Mouse (Mus musculus) right cerebral cortex, postnatal 14 days (tissue): ENCODE results near the gene Aldh16a1.
A peak's percentile ranks its signal among the peaks of the same experiment; 100 is the strongest.
"Not testable (repeated sequence)": the region's sequence is repeated elsewhere in the genome, so short reads cannot be mapped to it uniquely, and the experiment has no call there.

Source experiments
- DNase-seq: peaks from one replicate; pipeline ENCODE4 v3.0.0; 2022

Gene Aldh16a1

GRCm38 (mm10) chr7:45178550-45178949, 24.2 kb upstream of the Aldh16a1 start:
- DNase-seq = no peak

DNA sequence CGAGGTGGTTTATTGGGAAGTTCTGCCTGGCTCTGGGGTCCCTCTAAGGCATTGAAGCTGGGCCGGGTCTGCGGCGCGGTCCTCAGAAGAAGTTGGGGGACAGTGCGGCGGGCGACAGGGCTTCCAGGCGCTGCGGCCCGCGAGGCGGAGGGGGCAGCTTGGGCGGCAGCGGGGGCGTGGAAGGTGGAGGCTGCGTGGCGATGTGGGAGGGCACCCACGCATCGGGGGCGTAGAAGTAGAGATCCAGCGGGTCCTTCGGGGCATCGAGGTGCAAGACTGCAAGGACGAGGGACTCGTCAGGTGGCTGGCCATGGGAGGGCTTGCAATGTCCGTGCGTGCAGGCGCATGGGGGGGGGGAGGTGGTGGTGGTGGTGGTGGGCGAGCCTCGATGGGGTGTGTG, 22.0 kb upstream of the Aldh16a1 start:
- DNase-seq = peak; percentile 54

- DNase-seq = no peak
Observed at GRCm38 (mm10) chr7:45175929-45176328, 21.5 kb upstream of the Aldh16a1 start.

DNA sequence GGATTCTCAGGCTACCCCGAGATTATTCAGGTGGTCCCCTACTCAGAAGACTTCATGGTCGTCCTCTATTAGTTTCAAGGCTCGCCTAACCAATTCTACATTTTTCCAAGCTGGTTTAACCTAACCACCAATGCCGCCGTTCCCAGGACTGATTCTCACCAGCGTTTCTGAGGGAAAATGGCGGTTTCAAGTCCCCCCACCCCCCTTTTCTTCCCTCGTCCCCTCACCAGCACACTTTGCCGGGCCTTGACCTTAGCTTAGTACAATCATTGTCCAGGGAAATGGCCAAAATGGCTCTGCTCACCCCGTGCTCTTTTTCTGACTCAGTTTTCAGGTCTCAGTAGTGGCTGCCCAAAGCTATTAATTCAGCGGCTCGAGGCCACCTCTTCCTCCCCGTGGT, 21.0 kb upstream of the Aldh16a1 start:
- DNase-seq = no peak

- DNase-seq = no peak
Observed at GRCm38 (mm10) chr7:45174567-45175280, 20.3 kb upstream of the Aldh16a1 start.

GRCm38 (mm10) chr7:45173772-45174171, 19.4 kb upstream of the Aldh16a1 start:
- not testable (repeated sequence) for DNase-seq

GRCm38 (mm10) chr7:45172974-45173373, 18.6 kb upstream of the Aldh16a1 start:
- peak; percentile 57 for DNase-seq

DNA sequence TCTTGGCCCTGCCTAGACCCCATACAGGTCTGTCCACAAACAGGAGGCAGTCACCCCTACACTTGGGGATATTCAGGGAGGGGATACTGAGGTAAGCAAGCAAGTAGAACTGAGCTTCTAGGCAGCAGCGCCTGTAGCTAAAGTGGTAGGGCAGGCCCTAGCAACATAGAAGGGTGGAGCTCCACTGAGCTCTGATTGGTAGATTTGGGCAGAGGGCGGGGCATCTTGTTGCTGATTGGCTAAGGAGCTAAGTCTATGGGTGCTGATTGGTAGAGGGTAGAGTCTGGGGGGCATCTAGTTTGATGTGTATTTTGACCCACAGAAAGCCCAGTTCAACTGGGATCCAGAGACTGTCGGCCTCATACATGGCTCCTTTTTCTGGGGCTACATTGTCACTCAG, 15.1 kb upstream of the Aldh16a1 start:
- peak; percentile 53 for DNase-seq

- peak; percentile 10 for DNase-seq
Observed at GRCm38 (mm10) chr7:45168656-45169055, 14.3 kb upstream of the Aldh16a1 start.

- DNase-seq = peak; percentile 53
Observed at GRCm38 (mm10) chr7:45167761-45168445, 13.5 kb upstream of the Aldh16a1 start.

GRCm38 (mm10) chr7:45166950-45167401, 12.6 kb upstream of the Aldh16a1 start:
- peak; percentile 61 for DNase-seq

DNA sequence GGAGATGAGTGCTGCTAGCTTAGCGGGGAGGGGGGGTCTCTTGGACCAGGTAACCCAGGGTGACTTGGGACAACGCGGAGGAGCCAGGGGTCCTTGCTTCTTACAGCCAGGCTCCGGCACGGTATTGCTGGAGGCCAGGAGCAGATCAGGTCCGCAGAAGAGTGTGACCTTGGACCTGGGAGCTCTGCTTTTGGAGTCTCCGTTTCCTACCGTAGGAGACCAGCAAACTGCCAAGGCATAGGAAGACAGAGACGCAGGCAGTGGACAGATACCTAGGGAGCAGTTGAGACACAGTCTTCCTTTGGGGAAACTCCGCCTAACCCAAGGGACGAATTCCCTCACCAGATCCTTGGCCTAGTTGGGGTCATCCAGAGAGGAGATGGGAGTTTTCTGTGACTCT, 11.3 kb upstream of the Aldh16a1 start:
- DNase-seq = peak; percentile 5

DNA sequence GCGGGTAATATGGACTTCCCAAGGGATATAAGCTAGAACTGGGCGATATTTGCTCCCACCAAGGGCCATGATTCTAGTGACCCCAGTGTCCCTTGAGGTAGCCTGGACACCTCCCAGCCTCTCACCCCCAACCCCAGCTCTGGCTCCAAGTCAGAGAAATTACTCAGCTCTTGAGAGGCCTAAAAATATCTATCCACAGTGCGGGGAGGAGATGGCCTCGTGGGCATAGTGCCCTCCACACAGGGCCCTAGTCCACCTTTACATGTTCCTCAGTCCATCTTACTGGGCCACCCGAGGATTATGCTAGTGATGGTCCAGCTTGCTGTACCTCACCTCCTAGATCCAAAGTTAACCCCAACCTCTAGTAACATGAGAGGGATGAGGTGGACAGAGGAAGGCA, 10.4 kb upstream of the Aldh16a1 start:
- DNase-seq = peak; percentile 18

- peak; percentile 56 for DNase-seq
Observed at GRCm38 (mm10) chr7:45163735-45164490, 9.5 kb upstream of the Aldh16a1 start, which contains the start of gene Slc17a7. Gene Slc17a7, plus strand, starts transcription at chr7:45163949.

DNA sequence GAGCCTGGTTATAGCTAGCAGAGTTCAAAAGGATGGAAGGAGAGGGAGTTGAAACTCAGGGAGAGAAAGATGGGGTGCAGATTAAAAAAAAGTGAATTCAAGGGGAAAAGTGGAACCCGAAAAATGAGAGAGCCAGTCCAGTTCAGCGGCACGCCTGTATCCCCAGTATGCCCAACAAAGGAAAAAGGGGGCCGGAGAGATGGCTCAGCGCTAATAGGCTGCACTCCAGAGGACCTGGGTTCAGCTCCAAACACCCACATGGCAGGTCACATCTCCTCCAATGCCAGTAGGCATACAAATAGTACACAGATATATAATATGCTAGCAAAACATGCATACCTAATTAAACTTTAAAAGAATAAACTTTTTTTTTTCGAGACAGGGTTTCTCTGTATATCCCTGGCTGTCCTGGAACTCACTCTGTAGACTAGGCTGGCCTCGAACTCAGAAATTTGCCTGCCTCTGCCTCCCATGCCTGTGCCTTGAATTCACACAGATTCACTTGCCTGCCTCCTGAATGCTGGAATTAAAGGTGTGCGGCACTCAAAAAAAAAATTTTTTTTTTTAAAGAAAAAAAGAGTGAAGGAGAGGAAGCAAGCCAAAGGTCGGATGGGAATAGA, 8.7 kb upstream of the Aldh16a1 start:
- peak; percentile 5 for DNase-seq

- DNase-seq = peak; percentile 4
Observed at GRCm38 (mm10) chr7:45162551-45162950, 8.2 kb upstream of the Aldh16a1 start.

DNA sequence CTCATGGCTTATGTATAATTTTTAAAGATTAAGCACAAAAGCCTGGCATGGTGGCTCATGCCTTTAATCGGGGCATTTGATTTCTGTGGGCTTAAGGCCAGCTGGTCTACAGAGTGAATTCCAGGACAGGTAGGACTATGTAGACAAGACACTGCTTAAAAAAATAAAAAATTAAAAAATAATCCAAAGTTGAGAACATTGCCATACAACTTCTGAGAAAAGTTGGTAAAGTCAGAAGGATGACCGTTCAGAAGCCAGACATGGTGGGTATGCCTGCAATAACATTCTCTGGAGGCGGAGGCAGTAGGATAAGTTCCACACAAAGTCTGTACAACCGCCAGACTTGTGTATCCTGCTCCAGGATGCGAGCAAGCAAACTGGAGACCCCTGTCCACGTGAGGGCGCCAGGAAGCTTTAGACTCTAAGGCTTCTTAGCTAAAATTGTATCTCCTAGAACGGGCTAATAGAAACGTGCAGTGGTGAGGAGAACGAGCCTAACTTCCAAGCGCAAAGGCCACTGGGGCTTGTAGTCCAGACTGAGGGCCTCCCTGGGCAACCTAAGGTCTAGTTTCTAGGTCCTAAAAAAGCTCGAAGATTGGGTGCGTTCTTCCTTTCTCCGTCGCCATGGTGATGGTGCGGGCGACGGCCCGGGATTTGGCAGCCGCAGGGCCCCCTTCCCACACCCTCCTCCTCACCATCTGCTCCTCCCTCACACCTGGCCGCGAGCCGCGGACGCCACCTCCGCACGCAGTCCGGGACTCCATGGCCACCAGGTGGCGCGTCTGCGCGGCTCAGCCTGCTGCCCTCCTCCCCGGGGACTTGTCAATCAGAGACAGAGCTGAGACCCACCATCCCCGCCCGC, 7.5 kb upstream of the Aldh16a1 start:
- DNase-seq = peak; percentile 97

- DNase-seq = no peak
Observed at GRCm38 (mm10) chr7:45160866-45161265, 6.5 kb upstream of the Aldh16a1 start.

DNA sequence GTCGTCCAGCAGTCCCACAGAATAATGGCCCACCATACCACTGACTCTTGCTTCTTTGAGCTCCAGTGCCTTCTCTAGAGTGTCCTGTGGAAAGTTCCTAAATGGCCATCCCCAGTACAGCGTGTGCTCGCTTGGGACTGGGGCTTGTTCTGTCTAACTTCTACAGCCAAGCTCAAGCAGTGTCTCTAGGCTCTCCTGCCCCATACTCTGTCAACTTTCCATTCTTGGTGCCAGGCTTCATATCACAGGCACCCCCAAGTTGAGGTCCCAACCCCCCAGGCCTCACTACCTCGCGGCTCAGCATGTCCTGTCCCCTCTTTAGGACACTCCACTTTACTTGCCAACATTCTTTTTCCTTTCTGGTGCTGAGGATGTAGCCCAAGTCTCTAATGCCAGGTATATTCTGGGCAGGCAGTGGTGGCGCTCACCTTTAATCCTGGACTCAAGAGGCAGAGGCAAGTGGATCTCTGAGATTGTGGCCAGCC, 6.0 kb upstream of the Aldh16a1 start:
- DNase-seq = no peak

DNA sequence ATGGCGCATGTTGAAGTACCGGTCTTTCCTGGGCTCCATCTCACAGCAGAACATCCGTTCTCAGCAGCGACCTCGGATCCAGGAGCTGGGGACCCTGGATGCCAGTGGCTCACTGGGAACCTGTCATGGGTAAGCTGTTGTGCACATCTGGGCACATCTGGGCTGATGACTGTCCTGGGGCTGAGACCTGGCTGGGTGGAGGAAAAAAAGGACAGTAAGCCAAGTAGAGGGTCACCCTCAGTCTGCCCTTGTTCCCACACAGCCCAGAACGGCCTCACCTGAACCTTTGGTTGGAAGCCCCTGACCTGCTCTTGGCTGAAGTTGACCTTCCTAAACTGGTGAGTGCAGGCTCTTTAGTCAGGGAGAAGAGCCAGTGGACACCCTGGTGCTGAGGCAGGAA, 4.6 kb upstream of the Aldh16a1 start:
- no peak for DNase-seq

DNA sequence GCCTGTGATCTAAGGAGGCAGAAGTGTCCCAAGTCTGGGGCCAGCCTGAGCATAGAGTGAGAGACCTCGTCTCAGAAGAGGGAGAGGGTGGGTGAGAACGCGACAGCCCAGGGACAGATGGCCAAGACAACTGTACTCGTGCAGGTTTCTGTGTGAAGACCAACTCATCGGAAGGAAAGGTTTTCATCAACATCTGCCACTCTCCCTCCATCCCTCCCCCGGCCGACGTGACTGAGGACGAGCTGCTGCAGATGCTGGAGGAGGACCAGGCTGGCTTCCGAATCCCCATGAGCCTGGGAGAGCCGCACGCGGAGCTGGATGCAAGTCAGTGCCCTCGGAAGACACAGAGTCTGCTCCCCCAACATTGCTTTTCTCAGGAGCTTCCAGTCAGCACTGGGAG, 3.1 kb upstream of the Aldh16a1 start:
- DNase-seq = no peak

DNA sequence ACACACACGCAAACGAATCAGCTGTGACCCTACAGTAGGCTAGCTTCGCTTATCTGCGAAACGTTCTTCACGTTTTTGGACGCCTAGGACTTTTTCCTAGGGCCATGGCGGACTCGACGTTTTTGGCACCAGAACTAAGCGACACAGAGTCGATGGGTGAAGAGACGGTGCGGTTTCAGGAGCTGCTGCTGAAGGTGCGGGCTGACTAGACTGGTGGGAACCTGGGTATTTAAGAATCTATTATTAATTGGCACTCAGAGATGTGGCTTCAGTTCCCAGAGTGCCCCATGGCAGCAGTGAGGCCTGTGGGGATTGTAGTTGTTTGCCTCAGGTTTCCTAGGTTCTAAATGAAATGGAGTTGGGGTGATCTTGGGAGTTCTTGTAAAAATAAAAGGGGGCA, 1.8 kb upstream of the Aldh16a1 start:
- no peak for DNase-seq
